Mouse (Mus musculus) myocyte (in vitro differentiated cells): ENCODE data around the gene Hlx. TPM values are rescaled to one million over a fixed set of nuclear protein-coding genes. Genes with fewer than 3 reads are reported as not detected.

Source experiments
- H3K27me3 ChIP-seq: one replicate; pipeline ENCODE4 v1.6.1; 2011; ENCODE audit not compliant: control insufficient read depth, insufficient read depth, insufficient read length
- H3K36me3 ChIP-seq: one replicate; pipeline ENCODE4 v1.6.1; 2011; ENCODE audit not compliant: control insufficient read depth, insufficient read depth
- H3K4me2 ChIP-seq: one replicate; pipeline ENCODE4 v1.6.1; 2011; ENCODE audit warnings: low read depth, control low read depth
- H3K4me3 ChIP-seq: one replicate; pipeline ENCODE4 v1.5.1; 2011; ENCODE audit warnings: mild to moderate bottlenecking, control low read depth, moderate library complexity
- H3K79me2 ChIP-seq: one replicate; pipeline ENCODE4 v1.6.1; 2011; ENCODE audit not compliant: control insufficient read depth, insufficient read depth
- H3ac ChIP-seq: one replicate; pipeline ENCODE4 v1.6.1; 2011; ENCODE audit not compliant: control insufficient read depth, insufficient read length
- CEBPB ChIP-seq: IDR thresholded peaks from 2 replicates; pipeline ENCODE4 v1.6.1; 2011; ENCODE audit warnings: mild to moderate bottlenecking, moderate library complexity; ENCODE audit not compliant: poor library complexity, insufficient read depth, severe bottlenecking
- E2F4 ChIP-seq: IDR thresholded peaks from one replicate; pipeline ENCODE4 v1.6.1; 2011; ENCODE audit warnings: mild to moderate bottlenecking, control low read depth, moderate library complexity; ENCODE audit not compliant: insufficient read depth
- MAX ChIP-seq: IDR thresholded peaks from one replicate; pipeline ENCODE4 v1.6.1; 2011; ENCODE audit warnings: low read depth, mild to moderate bottlenecking, control low read depth
- MYOD1 ChIP-seq, 3 experiments: IDR thresholded peaks; one replicate each; pipeline ENCODE4 v1.6.1; 2011; ENCODE audit warnings: control low read depth in 2 of 3, low read depth in 2 of 3, mild to moderate bottlenecking in 2 of 3, moderate library complexity in 1 of 3; ENCODE audit not compliant: insufficient read length in 2 of 3, control insufficient read depth in 1 of 3
- MYOG ChIP-seq, 3 experiments: IDR thresholded peaks; one replicate each; pipeline ENCODE4 v1.6.1; 2011; ENCODE audit warnings: control low read depth in 2 of 3, low read depth in 2 of 3, mild to moderate bottlenecking in 2 of 3; ENCODE audit not compliant: insufficient read length in 2 of 3, control insufficient read depth in 1 of 3, insufficient read depth in 1 of 3
- POLR2A ChIP-seq: IDR thresholded peaks from one replicate; pipeline ENCODE4 v1.6.1; 2011; ENCODE audit warnings: low read depth, mild to moderate bottlenecking, control low read depth, moderate library complexity; ENCODE audit not compliant: insufficient read length
- POLR2AphosphoS2 ChIP-seq: IDR thresholded peaks from one replicate; pipeline ENCODE4 v1.6.1; 2011; ENCODE audit warnings: low read depth, control low read depth; ENCODE audit not compliant: insufficient read length
- REST ChIP-seq: IDR thresholded peaks from one replicate; pipeline ENCODE4 v1.6.1; 2011; ENCODE audit warnings: mild to moderate bottlenecking, control low read depth, moderate library complexity; ENCODE audit not compliant: insufficient read depth, insufficient read length
- SRF ChIP-seq: IDR thresholded peaks from one replicate; pipeline ENCODE4 v1.6.1; 2011; ENCODE audit warnings: low read depth; ENCODE audit not compliant: control insufficient read depth, insufficient read length
- TCF12 ChIP-seq: IDR thresholded peaks from one replicate; pipeline ENCODE4 v1.6.1; 2011; ENCODE audit warnings: mild to moderate bottlenecking, control low read depth; ENCODE audit not compliant: poor library complexity, insufficient read depth, severe bottlenecking
- TCF3 ChIP-seq: IDR thresholded peaks from one replicate; pipeline ENCODE4 v1.6.1; 2011; ENCODE audit warnings: low read depth, control low read depth; ENCODE audit not compliant: insufficient read length
- USF1 ChIP-seq: IDR thresholded peaks from one replicate; pipeline ENCODE4 v1.6.1; 2011; ENCODE audit warnings: low read depth, mild to moderate bottlenecking, control low read depth, moderate library complexity
- polyA plus RNA-seq: library from polyadenylated mRNA; unstranded; fragments of >200 nt; fragmentation: generic; extraction: Trizol; gene quantifications from one replicate; pipeline ENCODE4 v1.2.1, GENCODE M21; 2012; ENCODE audit warnings: missing spikeins

Gene Hlx
- 15.8 TPM for polyA plus RNA-seq

- Histone ChIP-seq H3K79me2 (peaks cover 36% of the 10 kb centered on the region), H3K4me2 (peak within 1 kb of the TSS; percentile 86), H3K27me3 (no peaks in the 10 kb centered on the region), H3K4me3 (peak within 1 kb of the TSS; percentile 75), H3K36me3 (peaks cover 19% of the 10 kb centered on the region), H3ac (peak within 1 kb of the TSS; percentile 89)
- TF ChIP-seq CEBPB (peak; percentile 78), MAX (no peak), SRF (no peak), MYOG (IDR thresholded peaks at IDR 0.05; ENCODE audit: control insufficient read depth in 1 of 3, insufficient read depth in 1 of 3, insufficient read length in 2 of 3, low read depth in 2 of 3) (no peak), POLR2A (peak; percentile 39), POLR2AphosphoS2 (peak; percentile 43)
These were observed at the start of gene Hlx for GRCm38 (mm10) chr1:184732556-184733049. TSS of gene Hlx (minus strand) at chr1:184732619.

- H3ac ChIP-seq, result no peak overlapping the region
- no peaks in the 10 kb centered on the region for H3K27me3 ChIP-seq
- H3K79me2 ChIP-seq, result no peaks in the 10 kb centered on the region
- TF ChIP-seq MYOD1 (IDR thresholded peaks at IDR 0.05; ENCODE audit: control insufficient read depth in 1 of 3, insufficient read length in 2 of 3, low read depth in 2 of 3), result peak in 2 of 3 experiments; percentile 8 to 40
- no peak for TF ChIP-seq SRF
- TF ChIP-seq TCF12, result no peak
- no peak for TF ChIP-seq TCF3
- TF ChIP-seq POLR2A, result no peak
- TF ChIP-seq CEBPB, result 0 out of 2 replicates have a peak, but pooled peaks have one; percentile 48
- no peak for TF ChIP-seq MAX
- TF ChIP-seq POLR2AphosphoS2, result no peak
- TF ChIP-seq MYOG (IDR thresholded peaks at IDR 0.05; ENCODE audit: control insufficient read depth in 1 of 3, insufficient read depth in 1 of 3, insufficient read length in 2 of 3, low read depth in 2 of 3), result no peak
- no peak for TF ChIP-seq E2F4
- no peaks in the 10 kb centered on the region for H3K36me3 ChIP-seq
- H3K4me3 ChIP-seq, result no peak overlapping the region
- H3K4me2 ChIP-seq, result peak overlapping the region; percentile 89
These were observed 49.7 kb upstream of the Hlx start for GRCm38 (mm10) chr1:184782161-184782513.

GRCm38 (mm10) chr1:184781286-184782160, 49.1 kb upstream of the Hlx start:
- no peak overlapping the region for H3ac ChIP-seq
- H3K79me2 ChIP-seq, result no peaks in the 10 kb centered on the region
- H3K4me2 ChIP-seq, result peak overlapping the region; percentile 89
- TF ChIP-seq E2F4 (no peak), CEBPB (peak; percentile 79; the same call in 1 of the 2 replicates), POLR2A (peak; percentile 30), POLR2AphosphoS2 (no peak), MYOG (IDR thresholded peaks at IDR 0.05; ENCODE audit: control insufficient read depth in 1 of 3, insufficient read depth in 1 of 3, insufficient read length in 2 of 3, low read depth in 2 of 3) (peak in 1 of 3 experiments; percentile 38), USF1 (no peak), TCF3 (no peak), MYOD1 (IDR thresholded peaks at IDR 0.05; ENCODE audit: control insufficient read depth in 1 of 3, insufficient read length in 2 of 3, low read depth in 2 of 3) (peak in 1 of 3 experiments; percentile 2)
- no peaks in the 10 kb centered on the region for H3K27me3 ChIP-seq
- no peaks in the 10 kb centered on the region for H3K36me3 ChIP-seq
- no peak overlapping the region for H3K4me3 ChIP-seq

GRCm38 (mm10) chr1:184778157-184778556, 45.7 kb upstream of the Hlx start:
- no peaks in the 10 kb centered on the region for H3K27me3 ChIP-seq
- no peak overlapping the region for H3K4me2 ChIP-seq
- H3K36me3 ChIP-seq, result no peaks in the 10 kb centered on the region
- no peak overlapping the region for H3ac ChIP-seq
- TF ChIP-seq USF1 (no peak), MYOD1 (IDR thresholded peaks at IDR 0.05; ENCODE audit: control insufficient read depth in 1 of 3, insufficient read length in 2 of 3, low read depth in 2 of 3) (peak in 2 of 3 experiments; percentile 52 to 73), MYOG (IDR thresholded peaks at IDR 0.05; ENCODE audit: control insufficient read depth in 1 of 3, insufficient read depth in 1 of 3, insufficient read length in 2 of 3, low read depth in 2 of 3) (peak in 1 of 3 experiments; percentile 32)
- H3K79me2 ChIP-seq, result no peaks in the 10 kb centered on the region
- no peak overlapping the region for H3K4me3 ChIP-seq

GRCm38 (mm10) chr1:184777061-184777795, 44.8 kb upstream of the Hlx start:
- Histone ChIP-seq H3K4me3 (no peak overlapping the region), H3ac (no peak overlapping the region), H3K79me2 (no peaks in the 10 kb centered on the region), H3K4me2 (no peak overlapping the region), H3K36me3 (no peaks in the 10 kb centered on the region), H3K27me3 (no peaks in the 10 kb centered on the region)
- TF ChIP-seq TCF3, result no peak
- TF ChIP-seq REST, result no peak
- TF ChIP-seq POLR2A, result no peak
- no peak for TF ChIP-seq MYOD1 (IDR thresholded peaks at IDR 0.05; ENCODE audit: control insufficient read depth in 1 of 3, insufficient read length in 2 of 3, low read depth in 2 of 3)
- no peak for TF ChIP-seq USF1
- no peak for TF ChIP-seq CEBPB
